Mouse (Mus musculus) bone marrow, adult 2 months (tissue): ENCODE results near the gene Gabrp.

Experiments used
- CTCF ChIP-seq: fragments of 200-500 bp; IDR thresholded peaks from 2 replicates; pipeline ENCODE4 v1.5.1; 2011; ENCODE audit warnings: low read length, control low read depth; ENCODE audit not compliant: control insufficient read depth, insufficient read depth
- POLR2A ChIP-seq: fragments of 200-500 bp; IDR thresholded peaks from 2 replicates; pipeline ENCODE4 v1.6.1; 2011; ENCODE audit warnings: low read depth, mild to moderate bottlenecking, control low read depth, low read length, borderline replicate concordance; ENCODE audit not compliant: control insufficient read depth

GRCm38 (mm10) chr11:33578859-33579258 is at the start of gene Gabrp:
- no peak for TF ChIP-seq POLR2A
- no peak for TF ChIP-seq CTCF
